Mouse (Mus musculus) layer of hippocampus, adult 2 months (tissue): Measurements from ENCODE around the gene Tmem191c. TPM values are rescaled to one million over a fixed set of nuclear protein-coding genes. Genes with fewer than 3 reads are reported as not detected.
"Not testable (repeated sequence)": the region's sequence is repeated elsewhere in the genome, so short reads cannot be mapped to it uniquely, and the experiment has no call there.

ENCODE experiments used
- DNase-seq, 2 experiments: peaks; one replicate each; pipeline ENCODE4 v3.0.0; 2022; ENCODE audit warnings: low spot score in 2 of 2
- H3K27ac ChIP-seq: fragments of 200-600 bp; 2 replicates; pipeline ENCODE4 v1.8.1; 2022
- H3K4me3 ChIP-seq: fragments of 200-600 bp; 2 replicates; pipeline ENCODE4 v1.8.1; 2022; ENCODE audit warnings: mild to moderate bottlenecking
- CTCF ChIP-seq: fragments of 200-600 bp; conservative IDR thresholded peaks from 2 replicates; pipeline ENCODE4 v1.8.1; 2022; ENCODE audit warnings: antibody characterized with exemption, mild to moderate bottlenecking, moderate library complexity
- long read RNA-seq, 2 experiments: library from polyadenylated mRNA; stranded (forward); transcript quantifications; one replicate each; pipeline ENCODE4 v2.0.0; 2021; ENCODE audit warnings: borderline mapping rate in 2 of 2
- total RNA-seq, 2 experiments: library from RNA; stranded (reverse); gene quantifications; 2 replicates each; pipeline ENCODE4 v1.2.3; 2021

Gene Tmem191c
- 100 to 1,000 TPM in 1 of 2 experiments, 10 to 100 TPM in 1; 98.5 to 116 TPM for total RNA-seq
- long read RNA-seq, experiment 1, transcript Tmem191c-201 (10 exons, 1,631 nt), result major isoform, 12 of 96 reads
- long read RNA-seq, experiment 1, partial matches to known transcripts, result 27 of 96 reads
- long read RNA-seq, experiment 1, other reads (novel, unspliced or antisense), result 49 of 96 reads
- long read RNA-seq, experiment 2, transcript Tmem191c-201 (10 exons, 1,631 nt), result major isoform, 12 of 122 reads
- long read RNA-seq, experiment 2, partial matches to known transcripts, result 23 of 122 reads
- long read RNA-seq, experiment 2, other reads (novel, unspliced or antisense), result 74 of 122 reads

DNA sequence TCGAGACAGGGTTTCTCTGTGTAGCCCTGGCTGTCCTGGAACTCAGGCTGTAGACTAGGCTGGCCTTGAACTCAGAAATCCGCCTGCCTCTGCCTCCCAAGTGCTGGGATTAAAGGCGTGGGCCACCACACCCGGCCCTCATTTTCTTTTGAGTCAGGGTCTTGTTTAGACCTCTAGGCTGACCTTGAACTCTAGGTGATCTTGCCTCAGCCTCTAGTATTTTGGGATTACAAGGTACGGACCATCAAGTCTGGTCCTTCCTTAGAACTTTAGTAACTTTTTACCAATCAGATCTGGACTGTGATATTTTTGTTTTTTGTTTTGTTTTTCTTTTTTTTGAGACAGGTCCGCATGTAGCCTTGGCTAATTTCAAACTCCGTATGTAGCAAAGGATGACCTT is at the start of gene Tmem191c:
Gene Tmem191c (plus strand): TSS at position 357 of the 400 bp plus-strand sequence.
- Histone ChIP-seq H3K4me3 (peak within 1 kb of the TSS; percentile 87), H3K27ac (peak within 1 kb of the TSS; percentile 94)
- TF ChIP-seq CTCF, result no peak
- no peak for DNase-seq

DNA sequence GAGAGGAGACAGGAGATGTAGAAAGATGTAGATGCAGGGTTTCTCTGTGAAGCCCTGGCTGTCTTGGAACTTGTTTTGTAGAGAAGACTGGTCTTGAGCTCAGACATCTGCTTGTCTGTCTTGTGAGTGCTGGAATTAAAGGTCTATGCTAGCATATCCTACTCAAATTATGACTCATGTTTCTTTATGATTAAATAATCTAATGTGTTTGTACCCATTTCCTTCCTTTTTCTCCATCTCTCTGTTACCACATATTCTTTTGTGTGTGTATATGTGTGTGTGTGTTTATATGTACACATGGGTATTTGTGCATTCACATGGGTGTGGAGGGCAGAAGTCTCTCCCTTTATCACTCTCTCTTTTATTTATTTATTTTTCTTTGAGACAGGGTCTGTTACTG is 49.4 kb upstream of the Tmem191c start:
- H3K27ac ChIP-seq, result no peak overlapping the region
- DNase-seq, result no peak
- no peak for TF ChIP-seq CTCF
- no peak overlapping the region for H3K4me3 ChIP-seq

DNA sequence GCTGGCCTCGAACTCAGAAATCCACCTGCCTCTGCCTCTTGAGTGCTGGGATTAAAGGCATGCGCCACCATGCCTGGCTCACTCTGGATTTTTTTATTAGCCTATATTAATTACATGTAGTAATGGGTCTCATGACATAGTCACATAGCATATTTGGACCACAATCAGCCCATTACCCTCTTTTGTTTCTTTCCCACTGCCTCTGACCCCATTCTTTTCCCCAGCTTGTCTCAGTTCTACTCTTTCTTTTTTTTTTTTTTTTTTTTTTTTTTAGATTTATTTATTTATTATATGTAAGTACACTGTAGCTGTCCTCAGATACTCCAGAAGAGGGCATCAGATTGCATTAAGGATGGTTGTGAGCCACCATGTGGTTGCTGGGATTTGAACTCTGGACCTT is 44.4 kb upstream of the Tmem191c start:
- H3K4me3 ChIP-seq, DNase-seq, H3K27ac ChIP-seq: not testable (repeated sequence)

DNA sequence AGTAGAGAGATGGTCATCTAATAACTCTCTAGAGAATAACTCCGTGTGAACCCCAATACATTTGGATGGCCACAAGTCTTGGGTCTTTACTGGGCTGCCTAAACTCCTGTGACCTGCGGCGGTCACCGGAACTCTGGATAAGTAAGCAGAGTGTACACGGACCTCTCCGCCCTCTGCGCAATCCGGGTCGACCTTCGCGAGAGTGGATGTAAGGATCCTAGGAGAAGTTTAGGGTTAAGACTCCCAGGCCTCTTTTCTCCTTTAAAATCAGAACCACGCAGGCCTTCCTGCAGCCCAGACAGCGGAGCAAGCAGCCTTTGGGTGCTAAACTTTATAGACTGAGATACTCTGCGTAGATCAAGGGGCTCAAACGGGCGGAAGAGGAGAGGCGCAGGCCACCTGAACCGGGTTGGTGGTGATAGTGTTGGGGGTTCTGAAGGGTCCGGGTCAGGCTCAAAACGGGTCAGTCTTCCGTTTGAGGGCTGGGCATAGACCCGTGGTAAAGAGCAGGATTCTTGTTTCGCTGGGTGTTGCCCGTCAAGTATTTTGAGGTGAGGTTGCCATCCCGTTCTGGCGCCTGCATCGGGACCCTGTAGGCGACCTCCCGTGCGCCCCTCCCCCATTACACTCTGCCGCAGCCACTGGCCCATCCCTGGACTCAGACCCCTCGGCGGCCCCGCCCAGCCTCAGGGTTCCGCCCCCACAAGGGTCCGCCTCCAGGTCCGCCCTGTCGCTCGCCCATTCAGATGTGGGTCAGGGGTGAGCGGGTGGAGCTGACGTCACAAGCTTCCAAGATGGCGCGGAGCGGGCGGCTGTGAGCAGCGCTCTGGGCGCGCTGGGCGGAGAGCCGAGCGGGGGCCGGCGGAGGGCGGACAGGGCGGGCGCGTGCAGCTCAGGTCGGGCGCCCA is 42.8 kb upstream of the Tmem191c start, which contains the start of gene Hic2:
Gene Hic2 (plus strand): TSS at position 779 of the 908 bp plus-strand sequence.
- H3K4me3 ChIP-seq, result peak within 1 kb of the TSS; percentile 77
- DNase-seq, result peak; percentile 89 to 91
- H3K27ac ChIP-seq, result peak within 1 kb of the TSS; percentile 98
- TF ChIP-seq CTCF, result no peak

DNA sequence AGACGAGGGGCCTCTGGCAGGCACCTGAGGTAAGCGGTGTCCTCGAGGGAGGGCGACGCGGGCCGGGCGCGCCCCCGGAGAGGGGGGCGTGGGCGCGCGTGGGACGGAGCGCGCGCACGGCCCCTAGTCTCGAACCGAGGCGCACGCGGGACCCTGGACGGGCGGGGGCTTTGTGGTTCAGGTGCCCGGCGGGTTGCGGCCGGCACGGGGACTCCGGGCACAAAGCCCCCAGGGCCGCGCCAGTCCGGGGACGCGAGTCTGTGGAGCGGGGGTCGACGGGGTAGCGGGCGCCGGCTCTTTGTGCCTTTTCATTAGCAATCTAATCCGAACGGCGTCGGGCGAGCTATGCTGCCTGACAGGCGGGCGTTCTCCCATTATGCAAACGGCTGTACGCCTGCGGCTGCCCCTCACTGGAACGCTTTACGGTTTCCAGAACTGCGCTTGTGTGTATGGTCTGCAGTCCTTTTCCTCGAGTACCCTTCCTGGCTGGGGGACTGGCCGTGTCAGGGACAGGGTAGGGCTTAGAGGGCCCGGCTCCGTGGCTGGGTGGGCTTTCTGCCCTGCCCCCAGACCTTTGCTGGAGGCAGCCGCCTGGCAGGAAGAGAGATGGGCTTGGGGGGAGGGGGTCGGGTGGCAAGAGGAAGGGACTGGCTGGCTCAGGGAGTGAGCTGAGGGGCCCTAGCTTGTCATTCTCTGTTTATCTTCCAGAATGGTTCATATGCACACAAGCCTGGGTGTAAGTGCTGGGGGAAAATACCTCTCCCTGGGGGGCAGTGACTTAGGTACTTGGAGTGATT is 42.0 kb upstream of the Tmem191c start:
- H3K27ac ChIP-seq, result peak overlapping the region; percentile 98
- H3K4me3 ChIP-seq, result peak overlapping the region; percentile 77
- no peak for TF ChIP-seq CTCF
- DNase-seq, result no peak

DNA sequence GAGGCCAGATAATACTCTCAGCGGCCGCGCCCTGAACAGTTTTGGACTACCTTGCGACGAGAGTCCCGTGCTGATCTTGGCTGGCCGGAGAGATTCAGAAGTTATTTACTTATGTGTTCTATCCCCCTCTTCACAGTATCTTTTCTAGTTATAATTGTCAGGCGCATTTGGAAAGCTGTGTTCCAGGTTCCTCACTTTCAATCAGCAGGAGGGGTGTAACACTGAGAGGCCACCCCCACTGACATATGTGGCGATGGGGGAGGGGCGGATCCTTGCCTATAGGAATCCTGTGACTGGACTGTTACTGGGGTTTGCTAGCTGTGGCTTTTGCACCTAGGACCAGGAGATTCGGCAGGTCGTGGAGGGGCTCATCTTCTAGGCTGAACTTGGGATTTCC is 41.4 kb upstream of the Tmem191c start:
- H3K27ac ChIP-seq, result peak overlapping the region; percentile 98
- peak overlapping the region; percentile 77 for H3K4me3 ChIP-seq
- DNase-seq, result peak in 1 of 2 experiments; percentile 43
- no peak for TF ChIP-seq CTCF

DNA sequence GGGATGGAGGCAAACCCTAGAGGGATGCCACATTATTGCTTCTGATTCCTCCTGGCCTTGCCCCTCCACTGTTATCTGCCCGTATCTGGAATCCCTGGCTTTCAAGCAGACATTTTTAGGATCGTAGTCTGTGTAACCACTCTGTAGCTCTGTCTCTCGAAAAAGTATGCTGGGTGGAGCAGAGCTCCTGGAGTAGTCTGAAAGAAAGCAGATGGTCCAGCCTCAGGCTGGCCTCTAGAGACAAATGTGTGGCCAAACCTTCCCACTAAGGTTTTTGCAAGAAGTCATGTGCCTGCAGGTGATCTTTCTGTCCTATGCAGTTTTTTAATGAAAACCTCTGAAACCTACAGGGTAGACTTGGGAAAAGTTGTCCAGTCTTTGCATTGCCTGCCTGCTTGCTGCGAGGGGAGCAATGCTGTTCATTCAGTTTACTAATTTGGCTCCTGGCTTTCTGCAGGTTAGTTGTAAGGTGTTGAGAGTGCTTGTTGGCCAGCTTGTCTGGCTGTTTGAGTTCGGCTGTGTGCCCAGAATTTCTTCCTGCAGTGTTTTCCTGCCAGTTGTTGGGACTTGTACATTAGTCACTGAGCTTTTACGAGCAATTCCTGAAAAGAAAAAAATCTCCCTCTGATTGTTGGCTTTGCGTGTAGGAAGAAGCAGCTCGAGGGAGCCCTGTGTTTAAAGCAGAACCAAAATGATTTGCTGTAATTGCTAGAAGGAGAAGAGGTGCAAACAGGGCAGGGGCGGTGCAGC is 40.8 kb upstream of the Tmem191c start:
- Histone ChIP-seq H3K27ac (no peak overlapping the region), H3K4me3 (peak overlapping the region; percentile 77)
- DNase-seq, result no peak
- TF ChIP-seq CTCF, result no peak

DNA sequence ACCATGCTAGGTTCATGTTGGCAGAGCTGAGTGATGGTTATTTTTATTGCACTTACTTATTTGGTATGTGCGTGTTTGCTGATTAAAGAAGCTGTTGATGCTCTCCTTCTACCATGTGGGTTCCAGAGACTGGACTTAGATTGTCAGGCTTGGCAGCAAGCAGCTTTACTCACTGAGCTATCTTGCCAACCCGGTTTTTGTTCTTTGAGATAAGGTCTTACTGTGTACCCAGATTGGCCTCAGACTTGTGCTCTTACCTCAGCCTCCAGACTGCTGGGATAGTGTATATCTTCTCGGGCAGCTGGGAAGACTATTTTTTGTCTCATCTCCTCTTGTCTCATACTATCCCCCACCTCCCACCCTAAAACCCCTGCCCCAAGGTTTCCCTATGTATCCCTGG is 38.2 kb upstream of the Tmem191c start:
- DNase-seq, result no peak
- TF ChIP-seq CTCF, result no peak
- Histone ChIP-seq H3K27ac (no peak overlapping the region), H3K4me3 (no peak overlapping the region)

DNA sequence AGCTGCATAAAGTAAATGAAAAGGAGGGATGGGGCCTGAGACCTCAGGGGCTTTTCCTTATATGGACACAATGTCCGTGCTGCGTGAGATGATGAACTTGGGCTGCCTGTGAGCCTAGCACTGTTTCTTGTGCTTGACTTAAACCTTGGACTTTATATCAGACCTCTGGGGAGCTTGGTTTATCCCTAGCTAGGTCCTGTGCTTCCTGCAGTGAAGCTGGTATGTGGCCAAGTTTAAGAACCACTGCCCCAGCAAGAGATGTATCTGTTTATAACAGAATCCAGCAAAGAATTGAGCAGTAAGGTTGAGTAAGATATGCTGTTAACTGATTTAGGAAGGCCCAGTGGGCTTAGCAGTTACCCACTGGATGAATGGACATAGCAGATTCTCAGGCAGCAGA is 36.5 kb upstream of the Tmem191c start:
- no peak overlapping the region for H3K4me3 ChIP-seq
- TF ChIP-seq CTCF, result no peak
- DNase-seq, result no peak
- no peak overlapping the region for H3K27ac ChIP-seq

DNA sequence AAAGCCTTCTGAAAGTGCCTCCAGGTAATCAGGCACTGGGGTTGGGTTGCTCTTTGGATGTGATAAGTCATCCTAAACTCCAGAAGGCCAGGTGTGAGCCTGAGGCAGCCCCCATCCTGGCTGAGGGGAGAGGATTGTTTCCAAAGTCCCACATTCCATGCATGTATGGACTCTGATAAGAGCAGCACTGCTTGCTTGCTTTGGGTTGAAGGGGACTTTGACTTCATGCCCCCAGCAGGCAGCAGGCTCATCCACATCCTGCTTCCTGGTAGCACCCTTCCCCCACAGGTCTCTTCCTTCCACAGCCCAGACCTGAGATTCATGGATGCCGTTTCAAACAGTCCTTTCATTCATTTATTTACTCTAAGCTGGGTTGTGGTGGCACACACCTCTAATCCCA is 32.1 kb upstream of the Tmem191c start:
- TF ChIP-seq CTCF, result no peak

DNA sequence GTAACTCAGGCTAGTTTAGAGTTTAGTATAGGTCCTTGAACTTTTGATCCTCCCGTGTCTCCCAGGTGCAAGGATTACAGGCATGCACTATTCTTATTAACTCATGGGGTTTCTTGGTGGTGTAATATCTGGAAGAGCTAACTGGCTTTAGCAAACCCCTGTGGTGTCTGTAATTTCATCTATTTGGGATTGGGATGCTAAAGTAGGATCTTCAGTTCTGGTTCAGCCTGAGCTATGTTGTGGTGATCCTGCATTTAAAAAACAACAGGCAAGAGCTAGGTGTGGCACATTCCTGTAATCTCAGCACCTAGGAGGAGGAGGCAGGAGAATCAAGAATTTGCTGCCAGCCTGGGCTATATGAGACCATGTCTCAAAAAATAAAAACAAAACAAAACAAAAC is 30.9 kb upstream of the Tmem191c start:
- DNase-seq, result no peak
- no peak for TF ChIP-seq CTCF
- H3K27ac ChIP-seq, result no peak overlapping the region
- no peak overlapping the region for H3K4me3 ChIP-seq

More for the DNA sequence above, 32.1 kb upstream of the Tmem191c start:
- no peak for DNase-seq
- no peak overlapping the region for H3K27ac ChIP-seq
- no peak overlapping the region for H3K4me3 ChIP-seq

DNA sequence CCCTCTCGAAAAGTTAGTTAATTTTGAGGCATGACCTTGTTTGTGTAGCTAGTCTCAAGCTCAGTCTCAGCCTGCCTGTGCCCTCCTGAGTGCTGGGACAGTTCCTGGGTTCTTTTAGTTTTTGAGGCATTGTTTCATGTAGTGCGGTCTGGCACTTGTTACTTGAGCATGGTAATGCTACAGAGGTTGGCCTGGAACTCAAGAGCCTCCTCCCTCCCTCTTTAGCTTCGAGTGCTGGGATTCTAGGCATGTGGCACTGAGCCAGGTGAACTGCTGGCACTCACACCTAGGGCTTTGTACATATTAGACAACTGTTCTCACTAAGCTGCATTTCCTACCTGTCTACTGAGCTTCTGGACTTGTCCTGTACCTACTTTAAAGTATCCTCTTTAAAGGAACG is 28.1 kb upstream of the Tmem191c start:
- no peak for DNase-seq
- Histone ChIP-seq H3K4me3 (no peak overlapping the region), H3K27ac (no peak overlapping the region)
- no peak for TF ChIP-seq CTCF
